Mouse (Mus musculus) liver, adult 2 months (tissue): Measurements from ENCODE around the gene Nmb. TPM values are rescaled to one million over a fixed set of nuclear protein-coding genes. Genes with fewer than 3 reads are reported as not detected.

Experiments
- DNase-seq: peaks from one replicate; pipeline ENCODE4 v3.0.0-alpha.2; 2011; ENCODE audit warnings: low read depth, low spot score; ENCODE audit errors: extremely low read depth
- H3K27ac ChIP-seq: fragments of 200-500 bp; replicated peaks from 2 replicates; pipeline ENCODE4 v1.5.1; 2012; ENCODE audit warnings: low read depth, mild to moderate bottlenecking, control low read depth, inconsistent platforms, low read length; ENCODE audit not compliant: insufficient read depth
- H3K27me3 ChIP-seq: fragments of 200-500 bp; 2 replicates; pipeline ENCODE4 v1.6.1; 2012; ENCODE audit warnings: mild to moderate bottlenecking, moderate library complexity, low read length, inconsistent platforms; ENCODE audit not compliant: control insufficient read depth, insufficient read depth
- H3K36me3 ChIP-seq: fragments of 200-500 bp; 2 replicates; pipeline ENCODE4 v1.6.1; 2012; ENCODE audit warnings: low read length, inconsistent platforms; ENCODE audit not compliant: control insufficient read depth, insufficient read depth
- H3K4me1 ChIP-seq: fragments of 200-500 bp; 2 replicates; pipeline ENCODE4 v1.6.1; 2011; ENCODE audit warnings: low read length; ENCODE audit not compliant: control insufficient read depth, insufficient read depth
- H3K4me3 ChIP-seq: fragments of 200-500 bp; 2 replicates; pipeline ENCODE4 v1.5.1; 2011; ENCODE audit warnings: low read depth, mild to moderate bottlenecking, control low read depth, low read length, moderate library complexity; ENCODE audit not compliant: insufficient read depth
- H3K79me2 ChIP-seq: fragments of 200-500 bp; 2 replicates; pipeline ENCODE4 v1.6.1; 2012; ENCODE audit warnings: inconsistent platforms, mild to moderate bottlenecking, low read length, moderate library complexity; ENCODE audit not compliant: control insufficient read depth, insufficient read depth
- H3K9ac ChIP-seq: fragments of 200-500 bp; 2 replicates; pipeline ENCODE4 v1.6.1; 2012; ENCODE audit warnings: low read depth, mild to moderate bottlenecking, control low read depth, inconsistent platforms, low read length
- CTCF ChIP-seq: fragments of 200-500 bp; IDR thresholded peaks from 2 replicates; pipeline ENCODE4 v1.5.1; 2011; ENCODE audit warnings: low read depth, low read length, control low read depth
- POLR2A ChIP-seq: fragments of 200-500 bp; IDR thresholded peaks from 2 replicates; pipeline ENCODE4 v1.6.1; 2011; ENCODE audit warnings: low read length, control low read depth; ENCODE audit not compliant: insufficient read depth; ENCODE audit errors: extremely low read depth
- WGBS: fragments of 180-500 bp; shearing (Covaris S2); methylation state at CpG from one replicate; pipeline ENCODE4 v1.1.7; 2018; 5-methylcytosine and 5-hydroxymethylcytosine counted together
- polyA plus RNA-seq: library from polyadenylated mRNA; depleted of rRNA; stranded (reverse); fragments of >200 nt; gene quantifications from 2 replicates; pipeline ENCODE4 v1.2.3, GENCODE M21; 2012; rRNA removed
- total RNA-seq: library from RNA; depleted of rRNA; stranded (reverse); fragments of >200 nt; gene quantifications from 2 replicates; pipeline ENCODE4 v1.2.3, GENCODE M21; 2014; rRNA removed

Nmb gene
- total and polyA plus RNA-seq, 2 experiments = 0.65 to 1.7 TPM

DNA sequence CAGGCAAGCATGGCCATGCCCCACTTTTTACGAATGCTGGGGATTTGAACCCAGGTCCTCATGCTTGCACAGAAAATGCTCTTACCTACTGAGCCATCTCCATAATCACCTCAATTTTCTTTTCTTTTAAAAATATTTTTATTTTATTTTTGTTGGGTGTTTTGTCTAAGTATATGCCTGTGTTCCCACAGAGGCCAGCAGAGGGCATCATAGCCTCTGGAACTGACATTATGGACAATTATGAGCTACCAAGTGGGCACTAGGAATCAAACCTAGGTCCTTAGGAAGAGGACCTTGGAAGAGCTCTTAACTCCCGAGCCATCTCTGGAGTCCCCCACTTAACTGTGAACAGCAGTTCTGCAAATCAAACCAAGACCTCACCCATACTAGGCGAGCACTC, 51.7 kb downstream of the Nmb start:
- WGBS = 100% methylated on average over 3 of the region's 3 CpGs
- no peaks in the 10 kb centered on the region for H3K79me2 ChIP-seq
- H3K4me1 ChIP-seq = no peaks in the 10 kb centered on the region
- no peaks in the 10 kb centered on the region for H3K27me3 ChIP-seq
- H3K9ac ChIP-seq = no peak overlapping the region
- no peak overlapping the region for H3K27ac ChIP-seq
- peak; percentile 15; the same call in 1 of the 2 replicates for TF ChIP-seq CTCF
- TF ChIP-seq POLR2A = no peak
- no peak overlapping the region for H3K4me3 ChIP-seq
- no peaks in the 10 kb centered on the region for H3K36me3 ChIP-seq
- no peak for DNase-seq

Other genes with a start within 250 kb of the Nmb start
- 3.0 and 5.4 TPM in 2 replicates for gene Crtc3, start 216.2 kb downstream of the Nmb start, total RNA-seq
- 8.7 and 12.9 TPM in 2 replicates for gene Crtc3, start 216.2 kb downstream of the Nmb start, polyA plus RNA-seq
- gene Iqgap1, start 79.1 kb downstream of the Nmb start, total RNA-seq = 7.8 and 9.2 TPM in 2 replicates
- 2.6 and 2.8 TPM in 2 replicates for gene Iqgap1, start 79.1 kb downstream of the Nmb start, polyA plus RNA-seq
- gene Zscan2, start 44.2 kb downstream of the Nmb start, total RNA-seq = 3.0 and 4.6 TPM in 2 replicates
- gene Zscan2, start 44.2 kb downstream of the Nmb start, polyA plus RNA-seq = 1.6 and 2.7 TPM in 2 replicates
- 10.2 and 11.7 TPM in 2 replicates for gene Wdr73, start 3.8 kb downstream of the Nmb start, total RNA-seq
- gene Wdr73, start 3.8 kb downstream of the Nmb start, polyA plus RNA-seq = 13.0 and 13.3 TPM in 2 replicates
- gene Sec11a, start 42.7 kb upstream of the Nmb start, total RNA-seq = 80.9 and 103 TPM in 2 replicates
- 52.0 and 64.6 TPM in 2 replicates for gene Sec11a, start 42.7 kb upstream of the Nmb start, polyA plus RNA-seq
- 6.7 and 9.9 TPM in 2 replicates for gene Zfp592, start 88.6 kb upstream of the Nmb start, total RNA-seq
- 6.8 and 11.3 TPM in 2 replicates for gene Zfp592, start 88.6 kb upstream of the Nmb start, polyA plus RNA-seq
- 0.09 TPM in 1 of 2 replicates, not detected in the other for gene Alpk3, start 152.5 kb upstream of the Nmb start, total RNA-seq
- 0.01 TPM in 1 of 2 replicates, not detected in the other for gene Alpk3, start 152.5 kb upstream of the Nmb start, polyA plus RNA-seq
- gene Slc28a1, start 209.7 kb upstream of the Nmb start, total RNA-seq = 0.28 TPM in 1 of 2 replicates, not detected in the other
- gene Slc28a1, start 209.7 kb upstream of the Nmb start, polyA plus RNA-seq = 0.12 and 0.24 TPM in 2 replicates